Mouse (Mus musculus): ENCODE measurements around the gene Tom1.

GRCm38 (mm10) chr8:75000431-75000830 lies 33.1 kb upstream of the Tom1 start:
- TF ChIP-seq CTCF (IDR thresholded peaks at IDR 0.05) (no peak), EP300 (IDR thresholded peaks at IDR 0.05) (no peak)
